Mouse (Mus musculus) cerebellum, postnatal 14 days (tissue): ENCODE data around the gene Tut7.
"Not testable (repeated sequence)": the region's sequence is repeated elsewhere in the genome, so short reads cannot be mapped to it uniquely, and the experiment has no call there.

Experiments used
- DNase-seq, 2 experiments: peaks; one replicate each; pipeline ENCODE4 v3.0.0; 2021; ENCODE audit warnings: mixed read lengths in 2 of 2

Gene Tut7

DNA sequence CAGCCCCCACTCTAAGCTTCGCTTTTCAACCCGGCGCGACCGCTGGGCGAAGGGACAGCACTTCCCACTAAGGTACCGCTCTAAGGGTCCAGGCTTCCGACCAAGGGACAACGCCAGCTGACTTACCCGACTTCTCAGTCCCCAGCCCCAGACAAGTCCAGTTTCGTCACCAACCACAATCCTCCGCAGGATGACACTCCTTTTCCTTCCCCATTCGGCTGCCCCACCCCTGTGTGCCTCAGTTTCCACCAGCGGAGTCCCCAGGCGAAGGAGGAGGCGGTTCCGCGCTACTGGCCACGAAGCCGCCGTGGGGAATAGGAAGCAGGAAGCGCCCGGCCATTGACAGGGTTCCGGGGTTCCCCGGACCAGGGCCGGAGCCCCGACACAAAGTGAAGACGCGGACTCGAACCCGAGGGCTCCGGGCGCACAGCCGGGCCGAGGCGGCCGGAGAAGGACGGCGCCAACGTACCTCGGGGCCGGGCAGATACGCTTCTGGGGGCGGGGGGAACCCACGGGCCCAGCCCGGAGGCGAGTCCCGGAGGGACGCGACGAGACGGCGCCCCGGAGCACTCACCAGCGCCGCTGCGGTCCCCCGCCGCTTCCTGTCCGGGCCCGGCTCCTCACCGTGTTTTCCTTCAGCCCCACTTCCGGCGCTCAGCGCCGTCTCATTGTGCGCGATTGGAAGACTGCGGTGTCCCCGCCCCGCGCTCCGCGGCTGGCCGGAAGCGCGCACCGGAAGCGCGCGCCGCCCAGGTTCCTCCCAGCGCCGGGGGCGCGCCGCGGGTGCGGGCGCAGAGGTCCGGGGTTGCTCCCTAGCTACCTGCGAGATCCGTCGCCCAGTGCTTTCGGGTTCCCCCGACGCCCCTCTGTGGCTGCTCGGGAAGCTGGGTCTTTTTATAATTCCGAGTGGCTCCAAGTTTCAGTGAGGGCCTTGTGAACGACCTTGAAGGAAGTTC lies at the start of gene Tut7:
Tut7 (minus strand) TSS at position 641 of the 956 bp plus-strand sequence.
- DNase-seq = peak; percentile 92 to 94

DNA sequence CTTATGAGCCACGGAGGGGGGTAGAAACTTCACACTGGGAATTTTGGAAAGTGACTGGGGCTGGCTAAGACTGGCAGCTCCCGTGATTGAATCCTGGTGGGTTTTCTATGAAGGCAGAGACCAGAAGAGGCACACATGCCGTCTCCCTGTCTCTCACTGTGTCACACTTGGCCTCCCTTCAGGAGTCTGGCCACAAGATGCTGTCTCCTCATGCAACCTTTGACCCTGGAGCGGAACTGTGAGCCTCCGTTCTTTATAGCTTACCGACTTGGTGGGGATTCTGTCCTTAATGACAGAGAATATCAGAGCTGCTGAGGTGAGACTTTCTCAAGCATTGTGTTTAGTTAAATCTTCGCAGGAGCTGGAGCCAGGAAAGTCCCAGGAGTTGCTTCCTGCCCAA lies 49.5 kb upstream of the Tut7 start:
- DNase-seq = no peak

DNA sequence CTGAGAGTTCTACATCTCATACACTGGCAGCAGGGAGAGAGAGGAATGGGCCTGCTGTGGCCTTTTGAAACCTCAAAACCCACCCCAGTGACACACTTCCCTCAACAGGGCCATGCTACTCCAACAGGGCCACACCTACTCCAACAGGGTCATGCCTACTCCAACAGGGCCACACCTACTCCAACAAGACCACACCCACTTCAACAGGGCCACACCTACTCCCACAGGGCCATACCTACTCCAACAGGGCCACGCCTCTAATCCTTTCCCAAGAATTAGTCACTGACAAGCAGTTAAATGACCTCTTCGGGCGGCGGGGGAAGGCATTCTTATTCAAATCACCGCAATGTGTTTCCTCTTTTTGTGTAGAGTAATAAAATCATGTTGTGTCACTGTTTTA lies 47.1 kb upstream of the Tut7 start:
- DNase-seq = no peak

DNA sequence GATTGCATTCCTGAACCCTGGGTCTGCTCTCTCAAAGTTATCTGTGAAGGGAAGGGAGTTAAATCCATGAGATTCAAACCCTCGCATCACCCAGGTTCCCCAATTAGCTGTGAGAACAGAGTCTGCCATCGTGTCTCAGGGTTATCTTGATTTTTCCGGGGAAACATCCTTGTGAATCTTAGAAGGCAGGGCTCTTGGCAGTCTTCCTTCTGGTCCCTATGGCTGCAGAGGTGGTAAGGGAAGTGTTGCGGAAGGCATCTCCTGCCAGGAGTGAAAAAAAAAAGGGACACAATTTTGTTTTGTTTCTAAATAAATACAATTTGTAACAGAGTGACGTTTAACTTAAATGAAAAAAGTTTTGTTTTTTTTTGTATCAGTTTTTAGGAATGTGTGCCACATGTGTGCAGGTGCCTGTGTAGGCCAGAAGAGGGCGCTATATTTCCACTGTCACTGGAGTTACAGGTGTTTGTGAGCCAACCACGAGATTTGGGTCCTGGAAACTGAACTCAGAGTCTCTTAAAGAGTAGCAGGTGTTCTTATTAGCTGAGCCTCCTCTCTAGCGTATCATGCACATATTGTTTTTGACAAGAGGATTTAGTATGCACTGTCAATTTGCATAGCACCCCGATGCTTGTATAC lies 45.2 kb upstream of the Tut7 start:
- DNase-seq = no peak

DNA sequence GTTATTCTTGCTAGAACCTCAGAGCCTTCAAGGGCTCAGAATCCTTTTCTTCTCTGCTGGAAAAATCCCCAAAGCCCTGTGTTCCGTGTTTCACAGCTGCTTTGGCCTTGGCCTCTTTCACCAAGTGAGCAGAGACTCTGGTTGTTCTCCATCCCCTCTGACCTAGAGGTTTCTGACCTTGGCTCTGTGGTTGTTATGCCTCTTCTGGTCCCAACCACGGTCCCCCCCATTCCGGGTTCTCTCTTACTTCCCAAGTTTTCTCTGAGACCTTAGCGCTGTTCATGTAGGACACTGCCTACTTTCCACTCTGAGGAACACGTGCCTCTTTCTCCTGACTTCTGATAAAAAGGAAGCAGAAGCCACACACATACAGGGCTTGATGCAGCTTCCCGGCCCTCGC lies 44.2 kb upstream of the Tut7 start:
- DNase-seq = no peak

DNA sequence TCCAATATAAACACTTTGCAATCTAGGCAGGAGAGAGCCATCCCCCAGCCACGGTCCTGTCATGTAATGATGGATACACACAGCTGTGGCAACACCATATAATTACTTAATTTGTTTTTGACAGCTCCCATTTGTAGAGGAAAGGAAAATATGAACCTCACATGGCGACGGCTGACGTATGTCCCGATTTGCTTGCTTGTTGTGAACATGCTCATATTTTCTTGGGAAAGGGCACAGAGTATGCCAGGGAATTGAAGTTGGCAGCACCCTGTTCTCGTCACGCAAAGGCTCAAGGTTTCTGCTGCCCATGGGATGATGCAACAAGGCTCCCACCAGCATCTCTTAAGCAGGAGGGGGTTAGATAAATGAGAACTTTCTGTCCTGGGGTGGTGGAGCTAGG lies 36.6 kb upstream of the Tut7 start:
- no peak for DNase-seq

DNA sequence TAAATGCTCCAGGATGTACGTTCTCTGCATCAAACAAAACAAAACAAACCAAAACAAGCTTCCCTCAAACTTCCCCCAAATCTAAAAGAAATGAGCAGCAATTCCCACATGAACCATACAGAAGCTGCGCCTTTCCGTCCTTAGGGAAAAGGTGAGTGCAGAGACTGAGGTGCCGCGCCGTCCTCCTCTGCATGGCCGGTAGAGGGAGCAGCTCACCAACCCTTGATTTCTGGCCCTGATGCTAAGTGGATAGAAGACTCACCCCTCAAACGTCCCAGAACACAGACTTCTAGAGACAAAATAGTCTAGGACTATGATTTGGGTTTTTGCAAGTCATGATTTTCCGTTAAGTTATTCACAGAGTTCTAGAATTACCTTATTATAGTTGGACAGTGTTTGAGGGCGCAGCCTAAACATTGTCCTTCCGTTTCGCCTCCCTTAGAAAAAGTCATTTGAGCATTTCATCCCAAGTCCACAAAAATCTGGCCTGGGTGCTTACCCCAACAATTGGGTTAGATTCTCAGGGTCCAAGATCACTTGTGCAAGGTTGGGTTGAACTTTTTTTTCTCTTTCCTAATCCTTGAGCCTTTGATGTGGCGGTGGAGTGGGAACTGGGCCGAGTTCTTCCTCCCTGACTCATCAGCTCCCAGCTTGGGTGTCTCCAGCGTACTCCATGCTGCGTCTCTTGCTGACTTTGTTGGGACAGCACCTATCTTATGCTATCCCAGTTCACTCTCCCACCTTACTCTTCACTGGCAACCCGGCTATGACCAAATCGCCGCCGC lies 33.5 kb upstream of the Tut7 start:
- DNase-seq = peak; percentile 61 to 65

DNA sequence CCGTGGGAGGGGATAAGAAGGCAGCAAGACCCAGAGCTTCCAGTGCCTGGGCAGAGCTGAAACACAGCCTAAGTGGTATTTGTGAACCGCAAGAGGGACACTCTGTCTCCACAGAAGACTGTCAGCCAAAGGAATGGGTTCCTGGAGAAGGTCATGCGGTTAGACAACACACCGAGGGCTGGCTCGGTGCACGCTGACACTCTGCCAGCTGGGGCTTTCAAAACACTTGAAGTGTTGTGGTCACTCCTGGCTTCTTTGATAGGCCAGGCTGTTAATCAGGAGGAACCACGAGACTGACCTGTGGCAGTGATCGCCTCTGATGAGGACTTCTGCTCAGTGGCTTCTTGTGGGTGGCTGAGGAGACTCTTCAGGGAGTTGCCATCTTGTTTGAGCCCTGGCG lies 30.5 kb upstream of the Tut7 start:
- peak; percentile 33 to 52 for DNase-seq

DNA sequence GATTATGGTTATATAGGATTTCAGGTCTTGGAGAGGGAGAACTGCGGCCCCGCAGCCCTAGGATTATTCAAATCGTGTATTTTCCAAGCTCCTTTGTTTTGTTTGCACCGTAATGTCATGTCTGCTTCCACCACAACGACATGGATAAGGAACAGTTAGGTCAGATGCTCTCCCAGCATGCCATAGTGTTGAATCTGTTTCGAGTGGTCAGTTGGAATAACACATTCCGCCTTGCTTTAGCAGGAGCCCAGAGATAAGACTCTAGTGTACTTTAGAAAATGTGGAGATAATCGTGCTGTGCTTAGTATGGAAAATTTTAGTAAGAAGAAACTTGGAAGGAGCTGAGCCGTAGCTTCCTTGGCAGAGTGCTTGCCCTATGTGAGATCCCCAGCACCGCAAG lies 27.4 kb upstream of the Tut7 start:
- DNase-seq = no peak

DNA sequence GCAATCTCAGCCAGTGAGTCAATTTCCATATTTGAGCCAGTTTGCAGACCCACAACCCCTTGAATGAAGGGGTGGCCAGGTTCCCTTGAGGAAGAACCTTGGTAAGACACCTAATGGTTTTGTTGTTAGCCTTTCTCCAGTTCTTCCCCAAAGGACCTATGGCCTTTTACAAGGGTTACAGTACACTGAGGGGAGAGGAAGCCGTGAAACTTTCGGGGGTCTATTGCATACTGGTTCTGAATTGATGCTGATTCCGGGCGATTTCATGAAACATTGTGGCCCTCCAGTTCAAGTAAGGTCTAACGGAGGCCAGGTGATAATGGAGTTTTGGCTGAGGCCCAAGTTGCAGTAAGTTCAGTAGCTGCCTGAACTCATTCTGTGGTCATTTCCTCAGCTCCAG lies 21.7 kb upstream of the Tut7 start:
- no peak for DNase-seq

DNA sequence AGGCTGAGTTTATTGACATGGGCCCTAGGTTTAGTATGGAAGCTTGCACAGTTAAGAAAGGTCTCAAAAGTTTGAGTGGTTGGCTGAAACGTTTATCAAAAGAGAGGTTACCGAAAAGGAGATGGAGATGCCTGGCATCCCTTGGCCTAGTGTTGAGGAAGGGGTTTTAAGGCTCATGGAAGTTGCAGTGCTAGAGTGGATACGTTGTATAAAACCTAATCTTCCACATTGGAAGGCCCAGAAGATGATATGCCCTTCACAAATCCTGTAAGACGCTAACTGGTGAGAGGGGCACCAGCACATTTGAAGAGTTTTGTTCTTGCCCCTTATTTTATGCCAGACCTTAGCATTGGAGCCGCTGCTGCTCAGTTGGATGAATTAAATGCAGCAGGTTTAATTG lies 21.0 kb upstream of the Tut7 start:
- no peak for DNase-seq

DNA sequence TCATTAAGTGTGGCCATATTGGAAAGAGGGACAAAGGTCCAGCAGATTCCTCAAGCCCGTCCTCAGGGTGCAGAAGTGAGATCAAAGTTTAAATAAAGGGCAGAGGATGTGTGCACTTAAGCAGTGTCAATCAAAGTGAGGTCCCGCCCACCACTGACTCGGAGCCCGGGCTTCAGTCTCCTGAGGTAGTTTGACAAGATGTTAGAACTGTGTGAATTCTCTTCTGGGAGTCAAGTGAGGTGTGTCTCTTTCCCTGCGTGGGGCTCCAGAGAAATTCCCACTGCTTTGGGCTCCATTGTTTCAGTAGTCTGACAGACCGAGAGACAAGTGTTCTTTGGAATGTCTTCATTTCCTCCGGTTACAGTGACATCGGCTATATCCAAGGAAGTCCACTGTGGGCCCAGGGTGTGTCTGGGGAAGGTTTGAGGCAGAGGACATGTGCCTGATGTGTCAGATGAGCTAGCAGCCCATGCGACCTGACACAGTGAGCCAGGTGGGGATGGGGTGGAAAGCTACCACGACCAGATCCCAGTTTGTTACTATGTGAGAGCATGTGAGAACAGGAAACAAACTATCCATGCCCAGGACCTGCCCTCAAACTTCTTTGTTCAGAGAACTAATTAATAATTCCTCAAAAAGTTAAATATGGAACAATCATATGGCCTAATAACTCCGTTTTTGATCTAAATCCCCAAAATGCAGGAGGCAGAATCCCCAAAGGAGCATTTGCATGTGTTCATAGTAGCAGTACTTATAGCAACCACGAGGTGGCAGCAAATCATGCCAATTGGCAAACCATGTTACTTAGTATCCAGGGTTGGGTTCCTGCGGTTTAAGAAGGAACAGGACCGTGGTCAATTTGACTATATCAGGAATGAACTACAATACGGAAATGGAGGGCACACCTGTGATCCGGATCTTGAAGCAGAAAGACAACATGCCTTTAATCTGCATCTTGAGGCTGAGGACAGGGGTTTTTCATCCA lies 19.6 kb upstream of the Tut7 start:
- DNase-seq = peak; percentile 90 to 93

DNA sequence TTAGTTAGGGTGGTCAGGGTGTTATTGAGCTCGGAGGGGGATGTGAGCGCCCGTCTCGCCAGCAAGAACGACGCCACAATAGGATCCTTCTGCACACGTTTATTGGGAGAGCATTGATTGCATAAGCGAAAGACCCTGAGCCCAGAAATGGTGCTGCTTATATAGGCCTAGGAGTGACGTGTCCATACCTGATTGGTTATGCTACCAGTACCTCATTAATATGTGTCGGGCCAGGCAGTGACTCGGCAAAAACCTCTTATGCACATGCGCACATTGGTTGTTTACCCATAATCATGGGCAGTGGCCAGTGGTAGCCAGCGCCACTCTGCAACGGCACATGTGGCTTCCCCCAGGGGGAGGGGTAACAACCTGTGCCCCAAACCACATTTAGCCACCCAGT lies 18.8 kb upstream of the Tut7 start:
- DNase-seq = not testable (repeated sequence)

DNA sequence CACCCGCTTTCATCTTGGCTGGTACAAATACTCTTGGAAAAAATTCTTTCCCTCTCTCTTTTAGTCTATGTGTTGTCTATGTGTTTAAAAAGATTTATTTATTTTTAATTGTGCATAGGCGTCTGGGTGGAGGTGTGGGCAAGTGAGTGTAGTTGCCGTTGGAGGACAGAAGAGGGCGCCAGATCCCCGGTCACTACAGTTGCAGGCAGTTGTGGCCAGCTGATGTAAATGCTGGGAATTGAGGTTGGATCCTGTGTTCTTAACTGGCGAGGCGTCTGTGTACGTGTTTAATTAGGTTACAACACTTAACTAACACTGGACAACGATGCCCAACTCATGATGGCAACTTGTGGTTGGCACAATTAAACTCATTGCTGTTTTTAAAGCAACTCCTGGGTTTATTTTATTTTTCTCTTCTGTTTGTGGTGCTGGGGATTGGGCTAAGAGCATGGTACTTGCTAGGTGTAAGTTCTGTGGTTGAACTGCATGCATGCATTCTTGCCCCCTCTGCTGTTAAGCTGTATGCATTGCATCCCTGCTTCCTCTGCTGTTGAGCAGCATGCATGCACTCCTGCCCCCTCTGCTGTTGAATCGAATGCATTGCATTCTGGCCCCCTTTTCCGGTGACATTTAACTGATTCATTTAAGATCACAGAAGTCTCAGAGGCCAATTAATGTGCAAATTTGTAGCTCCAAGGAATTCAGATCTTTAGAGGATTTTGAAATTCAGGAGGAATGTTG lies 17.7 kb upstream of the Tut7 start:
- peak; percentile 85 to 86 for DNase-seq

DNA sequence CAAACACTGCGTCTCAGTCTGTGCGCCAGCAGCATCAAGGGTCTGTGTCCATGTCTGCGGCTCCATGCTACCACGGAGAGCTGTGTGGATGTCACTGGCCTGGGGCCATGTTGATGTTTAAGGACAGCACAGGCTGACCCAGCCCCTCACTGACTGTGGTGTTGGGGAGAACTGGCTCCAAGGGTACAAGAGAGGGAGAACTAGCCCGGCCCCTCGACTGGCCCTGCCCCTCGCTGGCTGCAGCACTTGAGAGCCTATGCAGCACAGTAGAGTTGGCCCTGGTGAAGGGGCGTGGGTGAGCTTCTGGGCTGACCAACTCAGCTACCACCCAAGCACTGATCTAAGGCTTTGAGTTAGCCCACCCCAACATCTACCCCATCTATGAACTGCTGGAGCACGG lies 16.4 kb upstream of the Tut7 start:
- DNase-seq = no peak

DNA sequence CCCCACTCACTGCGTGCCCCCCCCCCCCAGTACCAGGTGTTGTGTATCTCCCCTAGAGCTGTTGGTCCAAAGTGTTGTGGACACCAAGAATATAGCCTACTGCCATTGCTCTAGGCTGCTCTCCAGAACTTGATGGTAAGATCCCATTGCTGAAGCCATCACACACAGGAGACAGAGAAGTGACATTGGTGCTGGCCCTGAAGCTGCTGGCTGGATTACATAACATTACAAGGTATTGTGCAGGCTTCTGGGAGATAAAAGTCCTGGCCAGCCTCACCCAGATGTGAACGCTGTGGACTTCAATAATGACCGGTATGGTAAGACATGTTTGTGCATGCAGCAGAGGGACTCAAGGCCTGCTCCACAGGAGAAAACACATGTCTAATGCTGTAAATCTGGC lies 15.5 kb upstream of the Tut7 start:
- DNase-seq = no peak

DNA sequence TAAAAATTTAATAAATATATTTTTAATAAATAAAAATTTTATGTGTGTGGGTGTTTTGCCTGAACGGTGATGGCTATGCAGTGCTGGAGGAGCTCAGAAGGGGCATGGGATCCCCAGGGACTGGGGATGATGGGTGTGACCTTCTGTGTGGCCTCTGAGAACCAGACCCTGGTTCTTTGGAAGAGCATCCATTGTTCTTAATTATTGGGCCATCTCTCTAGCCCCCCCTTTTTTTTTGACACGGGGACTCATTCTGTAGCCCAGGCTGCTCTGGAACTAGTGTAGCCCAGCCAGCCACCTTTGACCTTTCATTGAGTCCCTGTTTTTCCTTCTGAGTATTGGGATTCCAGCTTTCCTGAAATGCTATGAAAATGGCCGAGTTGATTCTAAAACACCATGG lies 13.9 kb upstream of the Tut7 start:
- DNase-seq = no peak

DNA sequence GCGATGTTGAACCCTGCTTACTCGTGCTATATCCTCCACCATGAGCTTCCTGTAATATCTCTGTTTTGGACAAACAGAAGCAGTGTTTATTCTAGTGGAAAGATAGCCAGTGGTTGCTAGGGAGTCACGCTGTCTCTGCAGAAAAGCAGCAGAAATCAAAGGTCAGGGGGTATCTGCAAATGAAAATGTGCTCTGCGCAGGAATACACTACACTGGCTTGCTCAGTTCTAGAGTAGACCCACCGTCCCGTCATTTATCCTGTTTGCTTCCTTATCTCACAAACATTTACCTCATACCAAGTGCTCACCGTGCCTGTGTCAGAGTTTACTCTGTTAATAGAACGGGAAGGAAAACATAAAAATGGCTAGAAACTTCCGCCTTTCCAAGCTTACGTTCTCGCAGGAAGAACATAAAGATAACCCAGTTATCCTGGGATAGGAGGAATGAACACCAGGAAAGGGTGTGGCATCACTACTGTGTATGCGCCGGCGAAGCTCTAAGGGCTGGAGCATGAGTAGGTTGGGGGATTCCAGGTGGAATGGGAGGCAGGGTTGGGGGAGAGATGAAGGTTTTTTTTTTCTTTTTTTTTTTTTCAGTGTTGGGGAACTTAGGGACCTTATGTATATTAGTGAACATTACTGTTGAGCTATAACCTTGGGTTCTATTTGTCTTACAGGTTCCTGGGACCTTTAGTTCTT lies 13.3 kb upstream of the Tut7 start:
- DNase-seq = no peak

DNA sequence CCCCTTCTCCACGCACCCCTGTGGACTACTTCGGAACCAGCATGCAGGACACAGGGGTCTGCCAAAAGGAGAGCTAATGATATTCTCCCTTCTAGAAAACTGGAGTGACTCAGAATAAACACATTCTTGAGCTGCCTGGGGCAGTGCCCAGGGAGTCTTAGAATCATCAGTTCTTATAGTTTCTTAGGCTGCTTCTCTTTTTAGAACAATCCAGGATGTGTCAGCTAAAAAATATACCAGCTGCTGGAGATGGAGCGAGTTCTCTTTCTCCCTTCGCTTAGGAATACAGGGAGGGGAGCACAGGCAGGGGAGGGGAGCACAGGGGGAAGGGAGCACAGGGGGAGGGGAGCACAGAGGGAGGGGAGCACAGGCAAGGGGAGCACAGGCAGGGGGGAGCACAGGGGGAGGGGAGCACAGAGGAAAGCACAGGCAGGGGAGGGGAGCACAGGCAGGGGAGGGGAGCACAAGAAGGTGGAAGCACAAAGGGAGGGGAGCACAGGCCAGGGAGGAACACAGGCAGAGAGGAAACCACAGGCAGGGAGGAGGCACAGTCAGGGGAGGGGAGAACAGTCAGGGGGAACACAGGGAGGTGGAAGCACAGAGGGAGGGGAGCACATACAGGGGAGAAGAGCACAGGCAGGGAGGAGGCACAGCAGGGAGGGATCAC lies 12.0 kb upstream of the Tut7 start:
- DNase-seq = no peak

DNA sequence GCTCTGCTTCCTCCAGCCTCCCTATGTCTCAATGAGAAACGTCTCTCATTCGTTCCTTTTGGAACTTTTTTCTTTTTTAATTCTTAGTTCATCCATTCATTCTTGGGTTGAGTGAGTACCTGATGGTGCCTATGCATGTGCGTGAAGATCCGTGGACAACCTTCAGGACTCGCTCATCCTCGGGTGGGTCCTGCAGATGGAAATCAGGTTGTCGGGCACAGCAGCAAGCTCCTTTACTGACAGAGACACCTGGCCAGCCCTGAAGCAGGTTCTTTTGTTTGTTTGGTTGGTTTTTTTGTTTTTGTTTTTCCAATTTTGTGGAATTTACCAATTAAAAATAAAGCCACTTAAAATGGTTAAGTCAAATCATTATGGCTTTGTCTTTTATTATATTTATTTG lies 9.9 kb upstream of the Tut7 start:
- no peak for DNase-seq
